Mouse (Mus musculus): ENCODE measurements around the gene Mef2c.

- no peak for TF ChIP-seq CTCF (IDR thresholded peaks at IDR 0.05; ENCODE audit: extremely low read depth, insufficient read depth, low read length)
- TF ChIP-seq POLR2A (IDR thresholded peaks at IDR 0.05; ENCODE audit: extremely low read depth, insufficient read depth, low read length), result no peak
Observed at GRCm38 (mm10) chr13:83628139-83628538, 124.3 kb downstream of the Mef2c start.
